Mouse (Mus musculus): ENCODE measurements around the gene Bach2. TPM values are rescaled to one million over a fixed set of nuclear protein-coding genes. Genes with fewer than 3 reads are reported as not detected.

The Bach2 gene
- total RNA-seq, 2 experiments from 2014 or later: 4.2 to 6.2 TPM

GRCm38 (mm10) chr4:32564918-32565317 is 326.3 kb downstream of the Bach2 start:
- DNase-seq: peak in 1 of 2 experiments; percentile 56

DNA sequence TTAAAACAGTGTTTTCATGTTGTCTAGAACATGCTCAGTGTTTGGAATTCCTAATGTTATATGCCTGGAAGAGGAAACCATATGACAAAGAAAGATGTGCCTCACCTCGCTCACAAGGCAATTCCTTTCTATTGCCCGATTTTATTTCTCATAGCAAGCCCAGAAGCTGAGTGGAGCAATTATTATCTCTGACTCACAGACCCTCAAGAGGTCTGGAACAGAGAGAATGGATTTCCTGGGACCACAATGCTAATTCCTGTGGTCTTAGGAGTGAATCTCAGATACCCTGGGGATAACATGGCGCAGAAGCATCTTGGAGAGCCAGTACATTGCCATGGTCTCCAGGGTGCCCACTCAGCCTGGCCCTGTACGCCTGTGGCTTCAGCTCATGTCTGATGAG is 330.4 kb downstream of the Bach2 start:
- no peak for DNase-seq

DNA sequence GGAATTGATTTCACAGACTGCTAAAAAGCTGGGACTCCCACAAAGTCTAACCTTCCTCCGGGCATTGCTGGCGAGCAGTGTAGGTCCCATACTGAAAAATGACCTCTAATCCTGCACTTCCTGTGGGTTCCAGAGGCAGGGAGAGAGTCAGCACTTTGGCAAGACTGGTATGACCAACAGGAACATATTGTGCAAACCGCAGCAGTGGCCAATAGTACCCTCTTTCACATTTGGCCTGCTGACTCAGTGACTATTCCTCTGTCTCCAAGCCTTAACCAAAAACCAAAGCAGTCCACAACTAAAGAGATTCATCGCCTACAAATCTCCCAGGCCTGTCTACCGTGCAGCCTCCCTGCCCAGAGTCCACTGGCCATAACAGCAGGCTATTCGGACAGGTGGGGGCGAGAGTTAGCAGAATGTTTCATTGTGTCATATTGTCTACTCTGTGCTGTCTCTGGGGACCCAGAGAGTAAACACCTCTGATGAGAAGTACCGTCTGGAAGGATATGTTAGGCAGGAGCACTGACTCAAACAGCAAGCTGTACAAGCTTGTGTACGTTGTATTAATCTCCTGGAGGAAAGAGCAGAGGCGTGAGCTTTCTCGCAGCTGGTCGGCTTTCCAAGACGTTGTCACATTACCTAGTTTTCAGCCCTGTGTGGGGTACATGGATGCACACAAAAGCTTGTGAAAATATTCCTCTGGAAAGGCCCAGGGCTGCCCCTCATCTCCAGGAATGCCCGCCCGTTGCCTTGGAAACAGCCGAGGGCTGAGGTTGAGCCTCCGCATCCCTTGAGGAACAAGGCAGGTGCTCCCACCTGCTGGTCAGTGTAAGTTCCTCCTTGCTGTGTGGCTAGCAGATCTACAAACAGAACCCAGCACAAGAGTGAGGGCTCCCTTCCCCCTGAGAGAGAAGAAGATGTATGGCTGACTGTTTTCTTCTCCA is 331.7 kb downstream of the Bach2 start:
- peak; percentile 31 to 76 for DNase-seq

- no peak for DNase-seq
Observed at GRCm38 (mm10) chr4:32570939-32571317, 332.3 kb downstream of the Bach2 start.

DNA sequence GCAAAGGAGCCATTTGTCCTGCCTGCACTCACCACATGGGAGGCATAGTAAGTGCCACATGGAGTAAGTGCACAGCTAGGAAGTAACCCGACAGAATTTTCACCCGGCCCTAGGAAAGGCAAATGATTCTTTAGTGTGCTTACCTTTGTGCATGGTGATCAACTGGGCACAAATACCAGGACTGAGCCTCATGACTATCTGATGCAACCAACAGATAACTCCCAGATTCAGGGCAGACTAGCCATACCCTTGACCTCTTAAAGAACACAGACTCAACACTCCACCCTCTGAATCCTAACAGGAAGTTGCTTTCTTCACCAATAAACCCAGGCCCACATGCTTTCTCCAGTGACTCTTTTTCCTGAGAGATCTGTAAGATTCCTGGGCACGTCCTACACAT is 332.8 kb downstream of the Bach2 start:
- DNase-seq: no peak

DNA sequence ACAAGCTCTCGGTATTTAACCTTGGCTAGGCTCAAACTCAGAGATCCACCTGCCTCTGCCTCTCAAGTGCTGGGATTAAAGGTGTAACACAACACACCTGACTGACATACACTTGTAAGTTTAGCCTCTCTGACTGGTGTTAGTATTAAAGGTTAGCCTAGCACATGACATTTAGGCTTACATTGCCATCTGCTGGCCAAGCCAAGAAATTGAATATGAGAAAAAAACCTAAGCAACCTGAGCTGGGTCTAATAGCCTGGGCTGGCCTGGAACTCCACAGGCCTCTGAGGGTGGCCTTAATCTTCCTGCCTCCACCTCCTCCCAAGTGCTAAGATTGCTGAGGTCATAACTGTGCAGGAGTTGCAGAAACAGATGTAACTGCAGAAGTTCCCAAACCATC is 333.5 kb downstream of the Bach2 start:
- peak; percentile 60 to 63 for DNase-seq

DNA sequence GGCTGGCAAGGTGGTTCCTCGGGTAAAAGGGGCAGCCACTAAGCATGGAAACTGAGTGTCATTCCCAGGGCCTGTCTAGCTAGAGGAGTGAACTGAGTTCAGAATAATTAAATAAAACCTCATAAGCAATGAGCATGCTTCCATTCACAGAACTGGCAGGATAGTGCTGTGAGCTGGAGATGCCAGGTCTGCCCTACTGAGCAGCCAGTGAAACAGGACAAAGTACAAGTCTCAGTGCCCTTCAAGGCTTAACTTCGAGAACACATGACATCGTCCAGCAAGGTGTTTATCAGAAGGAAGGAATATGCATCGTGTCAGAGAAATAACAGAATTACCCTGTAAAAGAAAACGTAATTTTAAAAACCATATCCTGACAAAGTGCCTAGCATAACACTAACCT is 335.0 kb downstream of the Bach2 start:
- DNase-seq: no peak

GRCm38 (mm10) chr4:32574604-32575003 is 336.0 kb downstream of the Bach2 start:
- DNase-seq: no peak

- DNase-seq: peak in 1 of 2 experiments; percentile 62
Observed at GRCm38 (mm10) chr4:32575165-32575564, 336.6 kb downstream of the Bach2 start.

- DNase-seq: no peak
Observed at GRCm38 (mm10) chr4:32579850-32580249, 341.2 kb downstream of the Bach2 start.

- DNase-seq: no peak
Observed at GRCm38 (mm10) chr4:32584181-32584580, 345.6 kb downstream of the Bach2 start.

DNA sequence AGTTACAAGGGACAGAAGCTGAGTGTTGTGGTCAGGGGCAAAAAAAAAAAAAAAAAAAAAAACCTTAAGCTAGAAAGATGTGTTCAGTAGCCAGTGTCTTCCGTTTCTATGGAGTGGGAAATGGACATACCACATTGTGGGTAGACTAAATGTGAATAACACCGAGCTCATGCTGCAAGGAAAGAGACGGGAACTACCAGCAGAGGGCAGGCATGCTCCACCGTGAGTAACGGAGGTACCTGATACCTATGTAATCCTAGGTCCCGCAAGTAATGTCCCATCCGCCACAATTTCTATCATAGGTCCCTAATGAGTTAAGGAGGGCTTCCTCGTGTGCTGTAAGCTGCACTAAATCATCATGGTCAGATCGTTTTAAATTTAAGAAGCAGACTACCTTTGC is 348.0 kb downstream of the Bach2 start:
- peak; percentile 31 to 74 for DNase-seq

GRCm38 (mm10) chr4:32587543-32587942 is 348.9 kb downstream of the Bach2 start:
- DNase-seq: no peak

- no peak for DNase-seq
Observed at GRCm38 (mm10) chr4:32588237-32588636, 349.6 kb downstream of the Bach2 start.

DNA sequence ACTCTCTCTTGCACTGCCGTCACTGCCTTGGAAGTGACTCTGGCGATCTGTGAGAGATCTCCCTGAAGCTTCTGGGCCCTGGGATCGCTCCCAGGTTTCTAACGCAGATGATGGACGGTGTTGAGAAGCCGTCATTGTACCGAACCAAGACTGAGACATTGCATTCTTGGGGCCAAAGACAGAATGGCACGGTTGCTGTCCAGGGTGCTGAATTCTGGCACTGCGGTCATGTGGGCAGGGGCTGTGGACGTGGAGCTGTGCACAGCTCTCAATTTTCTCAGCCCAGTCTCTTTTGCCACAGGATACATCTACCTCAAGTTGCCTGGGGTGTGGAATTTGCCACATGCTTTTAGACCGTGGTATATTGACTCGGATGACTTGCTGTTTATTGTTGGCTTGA is 362.5 kb downstream of the Bach2 start:
- peak in 1 of 2 experiments; percentile 60 for DNase-seq

DNA sequence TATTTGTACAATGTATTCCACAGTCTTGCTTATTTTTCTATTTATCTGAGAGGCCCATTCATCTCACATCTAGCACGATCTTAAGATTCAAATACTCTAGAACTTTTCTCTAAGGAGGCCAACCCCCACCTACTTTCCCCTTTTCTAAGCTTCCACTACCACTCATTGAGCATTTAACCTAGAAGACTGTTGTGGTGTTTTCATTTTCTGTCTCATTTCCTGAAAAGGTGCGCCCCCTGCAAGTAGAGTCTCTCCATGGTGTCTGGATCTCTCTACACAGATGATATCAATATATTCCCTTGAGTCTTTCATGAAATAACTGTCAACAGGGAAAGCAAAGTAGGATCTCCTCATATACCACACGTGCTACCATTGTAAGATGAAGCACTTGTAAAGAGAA is 364.1 kb downstream of the Bach2 start, which contains the start of gene Gja10:
Gene Gja10, minus strand, starts transcription at position 101 of the 400 bp plus-strand sequence.
- DNase-seq: no peak

DNA sequence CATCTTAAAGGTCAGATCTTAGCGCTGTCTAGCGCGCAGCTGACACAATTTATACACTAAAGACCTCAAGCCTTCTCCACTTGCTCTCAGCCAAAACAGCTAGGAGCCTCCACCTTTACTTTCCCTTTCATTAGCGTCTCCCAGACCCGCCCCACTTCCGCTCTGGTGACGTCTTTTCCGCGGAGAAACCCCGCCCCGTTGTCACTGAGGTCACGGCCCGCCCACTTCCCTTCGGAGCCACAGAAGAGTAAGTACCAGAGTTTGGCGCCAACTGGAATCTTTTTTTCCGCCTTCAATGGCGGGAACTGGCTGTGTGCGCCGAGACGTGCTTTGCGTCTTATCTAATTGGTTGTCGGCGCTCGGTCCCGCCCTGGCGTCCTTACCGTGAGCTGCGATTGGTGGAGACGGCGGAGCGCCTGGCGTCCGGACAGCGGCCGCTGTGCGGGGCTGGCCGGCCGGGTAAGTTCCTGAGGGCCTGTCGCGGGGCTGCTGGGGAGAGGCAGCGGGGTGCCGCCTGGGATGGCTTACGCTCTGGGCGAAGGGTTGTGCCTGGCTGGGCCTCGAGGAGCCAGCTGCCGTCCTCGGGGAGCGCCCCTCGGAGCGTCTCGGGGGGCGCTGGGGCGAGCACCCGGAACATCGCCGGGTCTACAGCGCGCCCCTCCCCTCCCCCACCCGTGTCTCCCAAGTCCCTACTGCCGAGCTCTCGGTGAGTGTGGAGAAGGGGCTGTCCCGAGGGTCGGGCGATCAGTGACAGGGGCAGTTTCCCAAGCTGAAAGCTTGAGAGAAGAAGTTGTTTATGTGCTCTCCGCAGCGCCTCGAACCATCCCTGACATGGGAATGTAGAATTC is 376.7 kb downstream of the Bach2 start, which contains the start of gene Casp8ap2:
Gene Casp8ap2, plus strand, starts transcription at position 418 of the 848 bp plus-strand sequence.
- DNase-seq: peak; percentile 99 to 100

DNA sequence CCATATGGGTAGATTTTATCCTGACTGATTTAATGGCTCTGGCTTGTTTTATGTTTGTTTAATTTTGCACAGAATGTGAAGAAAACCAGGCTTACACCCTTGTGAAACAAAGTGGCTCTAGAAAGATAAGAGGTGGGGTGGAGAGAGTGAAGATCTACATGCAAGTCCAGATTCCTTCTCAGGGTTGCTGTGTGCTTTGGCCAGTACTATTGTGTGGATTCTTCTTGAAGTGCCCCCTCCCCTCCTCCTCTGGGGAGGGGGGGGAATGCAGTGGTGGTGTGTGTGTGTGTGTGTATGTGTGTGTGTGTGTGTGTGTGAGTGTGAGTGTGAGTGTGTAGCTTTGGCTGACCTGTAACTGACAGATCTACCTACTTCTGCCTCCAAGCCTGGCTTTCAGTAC is 383.0 kb downstream of the Bach2 start:
- no peak for DNase-seq

All from heart, adult 18-20 months (tissue).